Mouse (Mus musculus) cerebellum, postnatal 36 days (tissue): ENCODE data around the gene Lpin2.

Experiments
- DNase-seq, 2 experiments: peaks; one replicate each; pipeline ENCODE4 v3.0.0; 2021 to 2022; ENCODE audit warnings: mixed read lengths in 2 of 2

Lpin2 gene

DNA sequence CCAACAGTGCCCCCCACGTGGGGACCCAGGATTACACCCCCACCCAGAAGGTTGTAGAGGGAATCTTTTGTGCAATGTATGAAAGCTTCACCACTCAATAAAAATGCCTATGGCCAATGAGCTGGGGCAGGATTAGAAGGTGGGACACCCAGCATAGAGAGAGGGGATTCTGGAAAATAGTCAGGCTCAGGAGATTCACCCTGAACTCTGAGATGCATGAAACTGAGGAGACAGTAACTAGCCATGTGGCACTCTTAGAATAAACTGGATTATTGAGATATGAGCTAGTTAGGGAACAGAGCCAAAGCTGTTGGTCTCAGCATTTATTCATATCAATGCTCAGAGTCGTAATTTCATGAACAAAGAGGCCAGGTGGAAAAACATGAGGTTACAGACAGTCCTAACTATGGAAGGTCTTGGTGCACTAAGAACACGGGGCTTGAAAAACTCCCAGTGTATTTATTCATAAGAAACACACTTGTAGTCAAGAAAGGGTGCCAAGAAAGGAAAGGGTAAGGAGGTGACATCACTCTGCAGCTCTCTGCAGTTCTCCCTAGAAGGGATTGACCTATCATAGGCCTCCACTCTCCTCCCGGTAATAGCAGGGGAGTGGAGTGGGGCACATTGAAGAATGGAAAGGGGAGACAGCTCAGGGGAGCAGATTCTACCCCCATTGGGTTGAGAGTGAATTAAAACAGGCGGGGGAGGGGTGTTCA, 83.1 kb downstream of the Lpin2 start:
- DNase-seq, result no peak

DNA sequence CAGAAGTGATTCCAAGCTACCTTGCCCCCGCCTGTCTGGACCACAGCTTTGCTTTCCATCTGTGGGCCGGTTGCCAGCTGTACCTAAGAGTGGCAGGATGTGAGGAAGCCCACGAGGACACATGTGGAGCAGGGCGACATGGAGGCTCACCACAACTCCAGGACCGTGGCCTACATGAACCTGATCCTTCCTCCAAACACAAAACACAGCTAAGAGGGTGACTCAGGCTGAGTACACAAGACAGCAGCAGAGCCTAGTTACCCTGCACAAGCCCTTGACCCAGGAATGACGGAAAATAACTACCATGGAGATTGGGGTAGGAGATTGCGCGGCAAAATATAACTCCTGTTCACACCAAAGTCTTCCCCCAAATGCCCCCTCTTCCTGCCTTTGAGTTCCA, 85.0 kb downstream of the Lpin2 start:
- DNase-seq, result no peak

DNA sequence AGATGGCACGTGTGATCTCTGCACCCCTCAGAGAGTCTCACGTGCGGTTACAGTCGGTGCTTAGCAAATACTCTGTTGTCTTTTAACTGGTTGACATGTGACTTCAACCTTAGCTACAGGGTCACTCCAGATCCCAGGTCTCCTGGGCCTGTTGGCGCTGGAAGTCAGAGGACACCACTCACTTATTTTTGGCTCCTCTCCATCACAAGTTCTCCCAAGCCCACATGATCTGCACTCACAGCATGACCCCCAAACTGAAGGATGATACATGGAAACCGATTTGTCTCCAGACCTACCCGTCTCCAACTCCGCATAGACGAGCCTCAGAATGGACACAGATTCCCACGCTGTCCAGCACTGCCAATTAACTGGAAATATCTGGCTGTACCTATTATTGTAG, 85.8 kb downstream of the Lpin2 start:
- no peak for DNase-seq

DNA sequence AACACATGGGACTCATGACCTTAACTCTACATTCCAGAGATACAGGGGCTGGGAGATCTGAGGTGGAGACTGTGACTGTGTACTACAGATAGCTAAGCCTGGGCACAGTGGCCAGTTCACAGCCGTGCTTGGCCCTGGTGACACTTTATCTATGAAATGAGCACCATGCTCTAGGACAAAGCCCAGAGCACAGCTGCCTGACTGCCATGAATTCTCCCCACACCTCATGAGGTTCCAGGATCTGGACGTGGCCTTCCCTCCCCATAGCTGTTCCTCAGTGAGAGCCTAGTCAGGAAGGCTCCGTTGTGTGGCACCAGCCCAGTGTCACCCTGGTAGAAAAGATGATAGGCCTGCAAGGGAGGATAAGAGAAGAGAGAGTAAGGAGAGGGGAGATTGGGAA, 86.2 kb downstream of the Lpin2 start:
- DNase-seq, result no peak

DNA sequence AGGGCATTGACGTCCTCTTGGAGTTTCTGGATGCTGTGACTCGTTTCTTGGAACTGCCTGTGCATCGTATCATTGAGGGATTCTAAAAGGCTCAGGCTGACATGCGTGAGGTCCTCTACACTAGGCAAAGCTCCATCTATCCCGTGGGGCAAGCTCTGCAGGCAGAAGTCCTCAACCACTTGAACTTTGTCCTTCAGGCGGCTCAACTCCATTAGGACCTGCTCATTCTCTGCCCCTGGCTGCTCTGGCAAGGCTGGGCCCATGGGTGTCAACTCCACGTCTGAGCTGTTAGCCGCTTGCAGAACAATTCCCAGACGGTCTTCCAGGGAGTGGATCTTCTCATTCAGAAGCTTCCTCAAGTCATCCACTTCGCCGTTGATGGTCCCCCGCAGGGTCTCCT, 91.5 kb downstream of the Lpin2 start:
- no peak for DNase-seq

DNA sequence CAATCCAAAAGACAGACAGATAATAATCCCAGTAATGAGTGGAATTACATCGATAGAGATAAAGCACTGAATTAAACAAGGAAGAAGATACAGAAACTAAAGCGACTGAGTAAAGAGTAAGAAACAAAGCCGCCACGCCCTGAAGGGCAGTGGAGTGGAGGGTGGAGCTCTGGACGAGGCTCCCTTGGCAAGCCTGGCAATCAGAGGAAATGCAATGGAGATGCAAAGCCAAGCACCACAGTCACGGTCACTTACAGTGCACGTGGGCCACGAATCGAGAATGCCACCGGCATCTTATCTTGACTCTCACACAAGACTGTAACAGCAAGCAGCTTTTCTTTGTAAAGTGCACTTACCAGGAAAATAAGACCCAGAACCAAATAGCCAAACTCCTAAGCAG, 94.4 kb downstream of the Lpin2 start:
- no peak for DNase-seq

DNA sequence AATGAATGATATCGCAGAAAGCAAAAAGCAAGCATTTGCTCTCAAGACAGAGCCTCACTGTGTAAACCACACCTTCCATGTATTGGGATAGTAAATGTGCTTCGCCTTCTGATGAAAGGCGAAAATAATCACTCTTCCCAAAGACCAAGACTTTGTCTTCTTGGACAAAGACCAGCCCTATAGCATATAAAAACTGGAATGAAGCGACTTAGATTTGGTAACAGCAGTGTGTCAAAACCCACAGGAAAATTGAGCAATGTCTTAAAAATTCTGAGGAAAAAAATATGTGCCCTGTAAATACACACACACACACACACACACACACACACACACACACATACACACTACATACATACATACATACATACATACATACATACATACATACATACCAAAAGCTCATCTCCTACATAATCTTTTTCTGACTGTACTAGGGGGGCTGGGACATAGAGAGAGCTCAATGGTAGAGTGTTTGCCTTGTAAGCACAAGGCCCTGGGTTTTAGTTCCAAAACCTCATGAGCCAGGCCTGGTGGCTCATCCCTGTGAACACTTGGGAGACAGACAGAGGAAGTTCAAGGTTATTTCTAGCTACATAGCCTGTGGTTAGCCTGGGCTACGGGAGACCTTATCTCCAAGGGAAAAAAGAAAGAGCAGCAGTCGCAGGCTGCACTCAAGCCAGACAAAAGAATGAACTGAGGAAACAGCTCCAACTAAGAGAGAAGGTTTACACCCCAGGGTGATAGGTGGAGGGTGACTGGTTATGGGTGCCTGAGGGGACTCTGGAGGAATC, 95.5 kb downstream of the Lpin2 start:
- no peak for DNase-seq

DNA sequence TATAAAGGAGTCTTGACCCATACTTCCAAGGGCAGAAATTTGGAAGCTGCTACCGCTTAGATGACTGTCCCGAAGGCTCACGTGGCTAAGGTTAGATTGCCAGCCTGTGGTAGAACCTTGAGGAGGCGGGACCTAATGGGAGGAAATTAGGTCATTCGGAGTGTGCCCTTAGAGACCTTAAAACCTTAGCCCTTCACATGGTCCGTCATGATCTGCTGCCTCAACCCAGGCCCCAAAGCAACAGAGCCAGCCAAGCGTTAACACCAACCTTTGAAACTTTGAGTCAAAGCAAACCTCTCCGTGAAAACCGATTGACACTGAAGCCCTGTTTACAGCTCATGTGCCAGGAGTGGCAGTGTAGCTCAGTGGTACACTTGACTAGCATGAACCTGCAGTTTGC, 100.4 kb downstream of the Lpin2 start:
- DNase-seq, result no peak

DNA sequence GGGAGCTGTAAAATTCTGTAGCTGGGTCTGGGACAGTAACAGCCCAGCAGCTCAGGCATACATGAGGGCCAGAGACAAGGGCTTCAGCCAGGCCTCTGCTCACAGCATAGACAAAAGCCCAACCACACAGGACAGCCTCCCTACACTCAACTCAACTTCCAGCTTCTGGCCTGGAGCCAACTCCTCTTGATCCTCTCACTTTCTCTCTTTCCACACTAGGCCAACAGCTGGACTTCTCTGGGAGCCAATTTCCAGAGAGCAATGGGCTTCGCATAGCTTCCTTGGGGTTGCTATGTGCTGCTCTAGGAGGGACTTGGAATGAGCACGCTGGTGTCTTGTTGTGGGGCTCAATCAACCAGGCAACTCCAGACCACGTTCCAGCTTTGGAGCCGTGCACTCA, 100.9 kb downstream of the Lpin2 start:
- DNase-seq, result no peak

DNA sequence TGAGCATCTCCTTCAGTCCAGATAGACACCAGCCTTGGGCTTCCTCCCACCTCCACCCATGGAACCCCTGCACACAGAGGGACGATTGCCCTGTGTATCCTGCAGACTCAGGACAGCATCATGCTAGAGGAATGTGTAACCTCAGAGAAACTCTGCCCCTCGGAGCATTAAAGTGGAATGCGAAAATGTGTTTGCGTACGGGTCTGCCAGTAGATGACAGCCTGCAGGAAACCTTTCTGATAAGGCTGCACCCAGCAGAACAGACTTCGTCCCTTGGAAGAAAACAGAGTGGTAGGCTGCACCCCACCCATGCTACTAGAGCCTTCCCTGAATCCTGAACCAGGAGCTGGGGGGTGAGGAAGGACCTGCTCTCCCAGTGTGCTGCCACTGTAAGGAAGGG, 102.5 kb downstream of the Lpin2 start:
- DNase-seq, result no peak

DNA sequence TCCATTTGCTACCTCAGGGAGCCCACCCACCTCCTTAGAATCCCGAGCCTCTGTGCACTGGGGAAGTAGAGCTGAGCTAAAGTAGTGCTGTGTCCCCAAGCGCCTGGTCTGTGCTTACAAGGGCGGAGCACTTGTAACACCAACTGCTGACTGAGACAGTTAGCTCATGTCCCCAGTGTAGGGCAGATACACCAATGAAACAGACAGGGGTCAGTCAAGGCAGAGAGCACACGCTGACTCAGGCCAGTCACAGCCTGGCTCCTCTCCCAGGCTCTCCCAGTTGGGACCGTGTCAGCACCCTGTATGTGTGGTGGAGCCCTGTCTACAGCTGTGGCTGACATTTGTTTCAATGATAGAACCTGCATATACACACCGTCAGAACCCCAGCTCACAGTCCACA, 103.6 kb downstream of the Lpin2 start:
- no peak for DNase-seq

DNA sequence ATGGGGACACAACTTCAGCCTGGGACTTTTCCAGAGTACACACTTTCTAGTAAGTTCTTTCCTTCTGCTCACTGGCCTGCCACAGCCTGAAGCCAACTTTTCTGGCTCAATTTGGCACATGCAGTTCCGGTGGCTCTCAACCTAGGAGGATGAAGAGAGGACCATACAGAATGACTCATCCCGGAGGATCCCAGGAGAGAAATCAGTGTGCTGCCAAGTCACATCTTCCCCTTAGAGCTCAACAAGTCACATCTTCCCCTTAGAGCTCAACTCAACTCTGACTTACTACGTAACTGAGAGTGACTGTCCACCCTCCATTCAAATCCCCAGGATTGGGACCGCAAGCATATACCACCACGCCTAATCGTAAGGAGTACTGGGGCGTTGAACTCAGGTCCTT, 105.2 kb downstream of the Lpin2 start:
- DNase-seq, result no peak

DNA sequence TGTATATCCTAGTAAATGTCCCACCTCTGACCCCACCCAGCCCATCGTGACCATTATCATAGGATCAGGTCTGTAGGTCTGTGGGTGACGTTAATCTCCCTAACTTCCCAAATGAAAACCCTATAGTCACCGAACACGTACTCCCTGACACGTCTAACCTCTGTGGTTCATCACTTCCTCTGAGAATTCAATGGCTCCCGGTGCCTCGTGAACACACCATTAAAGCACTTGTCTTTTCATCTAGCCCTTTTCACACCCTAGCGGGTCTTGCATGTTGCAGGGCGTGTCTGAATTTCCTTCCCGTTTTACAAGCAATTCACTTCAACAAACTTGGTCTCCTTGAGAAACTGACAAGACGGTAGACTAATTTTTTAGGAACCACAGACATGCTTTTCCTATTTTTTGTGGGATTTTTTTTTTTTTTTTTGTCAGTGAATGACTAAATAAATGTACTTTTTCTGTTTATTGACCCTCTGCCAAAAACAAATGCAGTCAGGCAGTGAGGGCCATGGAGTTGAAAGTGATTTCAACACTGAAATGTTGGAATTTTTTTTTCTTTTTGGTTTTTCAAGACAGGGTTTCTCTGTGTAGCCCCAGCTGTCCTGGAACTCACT, 105.9 kb downstream of the Lpin2 start:
- no peak for DNase-seq

DNA sequence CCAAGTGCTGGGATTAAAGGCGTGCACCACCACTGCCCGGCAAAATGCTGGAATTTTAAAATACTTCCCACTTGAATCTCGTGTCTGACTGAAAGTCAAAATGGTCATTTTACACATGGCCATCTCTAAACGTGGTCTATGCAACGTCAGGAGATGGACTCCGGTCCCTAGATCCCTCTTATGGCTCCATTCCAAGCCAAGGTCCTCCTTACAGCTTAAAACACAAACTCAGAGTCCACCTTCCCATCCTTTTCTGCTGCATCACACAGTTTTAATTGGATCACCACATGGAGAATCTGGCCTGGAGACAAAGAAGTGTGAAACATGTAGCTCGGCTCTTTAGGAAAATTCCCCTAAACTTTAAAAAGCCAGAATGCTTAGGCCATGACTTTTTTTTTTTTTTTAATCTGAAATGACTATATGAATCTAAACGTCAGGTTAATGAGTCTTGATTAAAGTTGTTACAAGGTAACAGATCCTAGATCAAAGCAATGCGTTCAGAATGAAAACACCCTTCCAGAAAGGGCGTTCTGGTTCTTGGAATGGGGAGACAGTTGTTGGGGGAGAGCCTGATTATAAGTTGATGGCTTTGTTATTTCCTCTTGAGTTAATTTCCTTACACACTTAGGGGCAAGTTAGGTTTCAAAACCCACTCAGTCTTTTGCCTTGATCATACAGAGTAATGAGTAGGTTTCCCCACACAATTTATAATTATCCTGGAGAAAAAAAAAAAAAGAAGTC, 106.6 kb downstream of the Lpin2 start:
- no peak for DNase-seq

DNA sequence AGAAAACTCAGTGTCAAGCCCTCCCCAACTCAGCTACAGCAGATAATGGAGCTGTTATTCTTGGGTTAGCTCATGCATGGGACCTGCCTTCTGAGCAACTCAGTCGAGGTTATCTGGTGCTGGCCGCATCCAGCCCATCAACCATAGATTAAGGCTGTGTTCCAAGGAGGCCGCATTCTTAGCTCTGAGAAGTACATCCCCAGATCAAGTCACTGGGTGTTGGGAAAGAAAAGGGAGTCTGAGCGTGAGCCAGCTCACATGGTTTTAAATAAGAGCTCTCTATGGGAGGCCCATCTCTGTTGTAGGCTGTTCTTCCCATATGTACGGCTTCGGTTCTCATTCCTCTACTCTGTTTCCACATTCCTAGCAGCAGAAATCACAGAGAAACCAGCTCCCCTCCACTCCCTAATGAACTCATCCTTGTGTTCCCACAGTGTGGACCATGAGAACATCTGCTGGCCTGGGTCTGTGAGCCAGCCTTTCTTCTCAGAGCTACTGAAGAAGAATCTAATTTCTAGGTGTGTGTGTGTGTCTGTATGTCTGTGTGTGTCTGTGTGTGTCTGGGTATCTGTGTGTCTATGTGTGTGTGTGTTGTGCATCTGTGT, 107.3 kb downstream of the Lpin2 start:
- no peak for DNase-seq

DNA sequence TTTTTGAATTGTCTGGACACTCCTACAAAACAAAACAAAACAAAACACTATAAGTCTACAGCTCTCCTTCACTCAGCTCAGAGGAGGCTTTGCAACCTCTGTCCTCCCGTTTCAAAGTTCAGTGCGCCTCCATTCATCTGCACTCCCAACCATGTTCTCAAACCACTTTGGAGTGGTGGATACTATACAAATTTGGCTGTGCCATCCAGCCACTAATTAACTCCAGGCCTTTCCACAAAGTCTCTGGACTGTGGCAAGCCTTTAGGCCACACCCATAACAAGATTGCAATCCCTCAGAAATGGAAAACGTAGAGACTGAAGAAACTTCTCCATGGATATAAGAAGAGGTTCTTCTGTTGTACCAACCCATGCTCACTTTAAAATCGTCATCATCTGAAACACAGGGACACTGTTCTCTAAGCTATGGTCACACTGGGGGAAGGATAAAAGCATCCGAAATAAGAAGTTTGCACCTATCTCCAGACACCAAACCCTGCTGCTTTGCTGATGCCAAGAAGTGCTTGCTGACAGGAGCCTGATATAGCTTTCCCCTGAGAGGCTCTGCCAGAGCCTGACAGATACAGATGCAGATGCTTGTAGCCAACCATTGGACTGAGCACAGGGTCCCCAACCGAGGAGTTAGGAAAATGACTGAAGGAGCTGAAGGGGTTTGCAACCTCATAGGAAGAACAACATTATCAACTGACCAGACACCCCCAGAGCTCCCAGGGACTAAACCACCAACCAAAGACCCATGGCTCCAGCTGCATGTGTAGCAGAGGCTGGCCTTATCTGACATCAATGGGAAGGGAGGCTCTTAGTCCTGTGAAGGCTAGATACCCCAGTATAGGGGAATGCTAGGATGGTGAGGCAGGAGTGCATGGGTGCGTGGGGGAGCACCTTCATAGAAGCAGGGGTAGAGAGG, 108.4 kb downstream of the Lpin2 start:
- DNase-seq, result no peak

DNA sequence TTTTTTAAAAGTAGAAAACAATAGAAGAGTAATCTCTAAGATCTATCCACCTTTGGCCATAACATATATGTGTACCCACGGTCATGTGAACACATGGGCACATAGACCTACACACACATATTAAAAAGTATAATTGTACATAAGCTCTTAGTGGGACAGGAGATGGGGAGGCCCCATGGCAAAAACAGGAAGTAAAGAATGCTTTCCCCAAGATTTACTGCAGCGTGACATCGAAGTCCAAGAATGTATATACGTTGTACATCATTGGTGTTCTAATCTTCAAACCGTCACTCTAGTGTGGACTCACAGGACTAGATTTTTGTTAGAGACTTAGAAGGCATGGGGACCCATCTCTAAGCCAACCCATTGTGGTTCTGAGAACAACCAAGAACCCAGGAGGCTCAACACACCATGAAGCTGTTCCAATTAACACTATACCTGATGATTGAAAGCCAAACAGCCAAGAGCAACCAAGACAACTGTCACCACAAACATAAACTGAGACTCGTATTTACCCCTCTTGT, 109.6 kb downstream of the Lpin2 start:
- DNase-seq, result no peak

DNA sequence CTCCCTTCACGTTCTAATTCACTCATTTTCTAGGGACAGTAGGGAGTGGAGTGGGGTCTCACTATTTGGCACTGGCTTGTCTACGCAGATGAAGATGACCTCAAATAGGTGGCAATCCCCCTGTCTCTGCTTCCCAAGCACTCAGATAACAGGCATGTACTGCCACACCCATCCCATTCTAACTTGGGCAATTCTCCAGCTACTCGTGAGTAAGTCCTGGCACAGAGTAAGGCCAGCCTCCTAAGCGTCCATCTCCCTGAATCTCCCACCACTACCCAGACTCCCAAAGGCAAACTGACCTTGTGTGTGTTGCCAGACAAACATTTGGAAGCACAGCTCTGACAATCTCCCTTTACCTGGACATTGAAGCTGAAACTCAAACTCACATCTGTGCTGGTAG, 110.5 kb downstream of the Lpin2 start:
- DNase-seq, result no peak

DNA sequence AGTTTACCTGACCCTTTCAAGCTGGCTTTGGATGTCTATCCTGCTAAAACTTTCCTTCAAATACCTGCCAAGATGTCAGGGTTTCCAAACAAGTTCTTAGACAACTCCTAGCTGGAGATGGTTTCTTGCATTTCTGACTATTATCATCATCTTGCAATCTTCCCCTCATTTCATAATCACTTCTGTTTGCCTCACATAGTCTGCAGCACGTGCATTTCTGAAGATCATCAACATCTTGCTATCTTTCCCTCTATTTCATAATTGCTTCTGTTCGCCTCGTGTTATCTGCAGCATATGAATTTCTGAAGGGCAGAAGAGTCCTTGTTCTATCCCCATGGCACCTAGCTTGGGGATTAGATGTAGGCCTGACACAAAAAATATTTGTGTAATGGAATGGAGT, 112.2 kb downstream of the Lpin2 start:
- DNase-seq, result no peak
